Mouse (Mus musculus) megakaryocyte, embryonic 14.5 days (primary cell): ENCODE results near the gene Rgs7.

Source experiments
- FLI1 ChIP-seq: IDR thresholded peaks from 2 replicates; pipeline ENCODE4 v1.6.1; 2012; ENCODE audit warnings: low read length, inconsistent platforms, mixed read lengths
- GATA1 ChIP-seq: IDR thresholded peaks from 3 replicates; pipeline ENCODE4 v1.6.1; 2012; ENCODE audit warnings: mixed read lengths, low read length, inconsistent platforms, borderline replicate concordance

DNA sequence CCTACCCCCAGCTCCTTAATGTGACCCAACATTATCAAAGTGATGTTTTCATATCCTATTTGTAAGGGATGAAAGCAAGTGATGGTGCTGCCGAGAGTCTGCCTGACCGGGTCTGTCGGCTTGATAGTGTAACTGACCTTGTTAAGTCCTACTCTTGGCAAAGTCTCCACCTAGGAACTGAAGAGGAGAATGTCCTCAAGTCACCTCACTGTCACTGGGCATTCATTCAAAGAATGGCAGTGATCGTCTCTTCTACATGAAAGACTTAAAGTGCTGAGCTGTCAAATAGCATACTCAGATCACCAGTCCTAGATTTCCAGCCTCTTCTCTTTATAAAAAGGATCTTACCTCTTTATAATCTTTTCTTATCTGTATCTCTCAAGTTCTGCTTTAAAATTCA, 293.4 kb downstream of the Rgs7 start:
- TF ChIP-seq GATA1, result no peak
- no peak for TF ChIP-seq FLI1
